Mouse (Mus musculus) small intestine, adult 2 months (tissue): ENCODE measurements around the gene Fnbp1. TPM values are rescaled to one million over a fixed set of nuclear protein-coding genes. Genes with fewer than 3 reads are reported as not detected.
A peak's percentile ranks its signal among the peaks of the same experiment; 100 is the strongest.

Experiments
- H3K27ac ChIP-seq: fragments of 200-500 bp; 2 replicates; pipeline ENCODE4 v1.5.1; 2012; ENCODE audit warnings: low read depth, low read length, control low read depth, inconsistent platforms; ENCODE audit not compliant: insufficient read depth
- H3K27me3 ChIP-seq: fragments of 200-500 bp; 2 replicates; pipeline ENCODE4 v1.6.1; 2012; ENCODE audit warnings: mild to moderate bottlenecking, moderate library complexity, low read length, inconsistent platforms; ENCODE audit not compliant: control insufficient read depth, insufficient read depth
- H3K36me3 ChIP-seq: fragments of 200-500 bp; 2 replicates; pipeline ENCODE4 v1.6.1; 2012; ENCODE audit warnings: mild to moderate bottlenecking, low read length, control low read depth, inconsistent platforms; ENCODE audit not compliant: control insufficient read depth, insufficient read depth
- H3K4me1 ChIP-seq: fragments of 200-500 bp; 2 replicates; pipeline ENCODE4 v1.6.1; 2012; ENCODE audit warnings: low read length, inconsistent platforms, mixed read lengths; ENCODE audit not compliant: control insufficient read depth, insufficient read depth, insufficient read length
- H3K4me3 ChIP-seq: fragments of 200-500 bp; 2 replicates; pipeline ENCODE4 v1.5.1; 2012; ENCODE audit warnings: low read depth, mild to moderate bottlenecking, control low read depth, inconsistent platforms, low read length, moderate library complexity
- CTCF ChIP-seq: fragments of 200-500 bp; IDR thresholded peaks from 2 replicates; pipeline ENCODE4 v1.5.1; 2012; ENCODE audit warnings: low read depth, mild to moderate bottlenecking, control low read depth, inconsistent platforms, low read length, moderate library complexity, mixed read lengths; ENCODE audit not compliant: insufficient replicate concordance, insufficient read length; ENCODE audit errors: extremely low read depth
- POLR2A ChIP-seq: fragments of 200-500 bp; IDR thresholded peaks from 2 replicates; pipeline ENCODE4 v1.6.1; 2012; ENCODE audit warnings: low read depth, mild to moderate bottlenecking, control low read depth, inconsistent platforms, low read length, moderate library complexity
- WGBS: fragments of 180-500 bp; shearing (Covaris S2); methylation state at CpG from one replicate; pipeline ENCODE4 v1.1.7; 2018; 5-methylcytosine and 5-hydroxymethylcytosine counted together
- polyA plus RNA-seq: library from polyadenylated mRNA; depleted of rRNA; stranded (reverse); fragments of >200 nt; gene quantifications from 2 replicates; pipeline ENCODE4 v1.2.3, GENCODE M21; 2012

Gene Fnbp1
- polyA plus RNA-seq, 1 experiment, result 28.6 TPM

DNA sequence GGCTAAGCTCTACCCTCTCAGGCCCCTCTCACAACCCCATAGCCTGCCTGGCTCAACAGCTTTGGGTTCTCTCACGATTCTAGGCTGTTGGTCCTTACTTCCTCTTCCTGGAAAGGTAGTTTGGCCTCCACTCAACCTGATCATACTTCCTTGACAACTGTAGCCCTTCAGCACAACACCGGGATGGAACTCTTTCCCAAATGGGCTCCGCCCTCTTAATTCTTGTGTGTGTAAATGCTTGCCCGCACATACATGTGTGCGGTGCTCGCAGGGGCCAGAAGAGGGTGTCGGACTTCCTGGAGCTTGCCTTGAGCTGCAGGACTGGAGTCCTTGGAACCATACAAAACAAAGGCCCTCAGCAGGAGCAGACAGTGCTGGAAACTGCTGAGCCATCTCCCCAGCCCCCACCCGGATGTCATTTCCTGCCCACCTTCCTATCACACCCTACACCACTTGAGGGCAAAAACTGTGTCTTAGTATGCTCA is 11.0 kb downstream of the Fnbp1 start:
- no peaks in the 10 kb centered on the region for H3K36me3 ChIP-seq
- H3K27ac ChIP-seq, result no peak overlapping the region
- H3K4me3 ChIP-seq, result no peak overlapping the region
- no peak for TF ChIP-seq POLR2A
- TF ChIP-seq CTCF, result no peak
- peaks cover 21% of the 10 kb centered on the region for H3K4me1 ChIP-seq
- H3K27me3 ChIP-seq, result no peaks in the 10 kb centered on the region
- WGBS, result 62% methylated on average over 8 of the region's 8 CpGs

DNA sequence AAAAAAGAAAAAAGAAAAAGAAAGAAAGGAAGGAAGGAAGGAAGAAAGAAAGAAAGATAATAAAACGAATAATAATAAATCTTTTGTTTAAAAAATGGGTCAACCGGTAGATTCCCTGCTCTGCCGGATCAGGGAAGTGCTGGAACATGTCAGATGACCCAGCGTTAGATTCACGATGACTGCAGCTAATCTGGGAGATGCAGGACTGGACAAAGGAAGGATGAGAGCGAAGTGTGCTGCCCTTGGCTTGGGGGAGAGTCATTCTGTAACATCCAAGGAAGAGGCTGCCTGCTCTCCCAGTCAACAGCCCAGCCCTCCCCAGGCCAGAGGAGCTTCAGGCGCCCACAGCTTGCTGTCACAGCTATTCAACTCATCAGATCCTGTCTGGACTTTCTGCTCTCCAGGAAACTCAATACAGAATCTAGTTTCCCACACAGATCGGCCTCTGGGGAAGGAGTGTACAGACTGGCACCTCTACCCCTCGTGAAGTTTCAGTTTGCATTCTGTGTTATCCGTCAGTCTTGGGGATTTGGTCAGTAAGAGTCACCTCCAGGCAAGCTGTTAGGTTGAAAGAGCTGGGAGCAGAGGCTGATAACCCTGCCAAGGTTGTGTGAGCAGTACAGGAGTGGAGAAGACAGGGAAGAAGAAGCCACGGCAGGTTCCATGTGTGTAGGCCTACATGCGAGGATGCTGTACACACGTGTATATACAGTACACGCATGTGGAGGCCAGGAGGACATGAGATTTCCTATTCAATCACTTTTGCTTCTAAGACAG is 11.9 kb downstream of the Fnbp1 start:
- WGBS, result 76% methylated on average over 14 of the region's 14 CpGs
- Histone ChIP-seq H3K4me1 (peaks cover 19% of the 10 kb centered on the region), H3K27me3 (no peaks in the 10 kb centered on the region), H3K36me3 (no peaks in the 10 kb centered on the region), H3K4me3 (no peak overlapping the region), H3K27ac (no peak overlapping the region)
- TF ChIP-seq CTCF, result no peak
- TF ChIP-seq POLR2A, result no peak

DNA sequence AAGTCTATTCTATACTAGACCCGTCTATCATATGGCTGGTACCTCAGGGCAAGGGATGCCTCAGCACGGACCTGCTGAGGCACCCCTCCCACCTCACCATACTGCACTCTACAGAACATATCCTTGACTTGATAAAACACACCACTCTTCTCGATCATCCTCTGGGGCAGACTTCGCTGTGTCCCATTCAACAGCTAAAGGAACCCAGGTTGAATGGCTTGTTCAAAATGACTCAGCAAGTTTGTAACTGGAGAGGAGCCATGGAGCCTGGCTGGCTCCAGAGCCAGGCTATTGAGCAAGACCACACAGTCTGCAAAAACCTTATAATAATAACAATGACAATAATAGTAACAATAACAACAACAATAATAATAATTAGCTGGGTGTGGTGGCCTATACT is 13.9 kb downstream of the Fnbp1 start:
- peaks cover 19% of the 10 kb centered on the region for H3K4me1 ChIP-seq
- no peak for TF ChIP-seq CTCF
- TF ChIP-seq POLR2A, result no peak
- H3K27me3 ChIP-seq, result no peaks in the 10 kb centered on the region
- H3K4me3 ChIP-seq, result no peak overlapping the region
- WGBS, result 72% methylated on average over 4 of the region's 4 CpGs
- H3K36me3 ChIP-seq, result no peaks in the 10 kb centered on the region
- H3K27ac ChIP-seq, result no peak overlapping the region

DNA sequence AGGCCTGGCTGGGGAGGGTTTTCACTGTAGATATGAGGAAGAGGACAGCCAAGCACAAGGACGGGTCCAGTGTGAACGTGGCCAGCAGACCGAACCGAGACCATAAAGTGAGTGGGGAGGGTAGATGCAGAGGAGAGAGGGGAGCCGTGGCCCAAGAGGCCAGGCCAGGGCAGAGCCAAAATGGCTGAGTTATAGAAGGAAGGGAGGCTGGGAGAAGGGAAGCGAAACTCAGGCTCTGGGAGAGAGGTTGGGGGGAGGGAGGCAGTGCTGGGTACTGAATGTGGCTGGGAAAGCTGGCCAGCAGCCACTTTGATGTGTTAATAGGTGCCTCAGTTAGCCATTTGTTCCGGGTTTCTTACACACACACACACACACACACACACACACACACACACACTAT is 14.6 kb downstream of the Fnbp1 start:
- Histone ChIP-seq H3K4me3 (no peak overlapping the region), H3K4me1 (peaks cover 16% of the 10 kb centered on the region), H3K27ac (peak overlapping the region; percentile 14; the same call in 1 of the 2 replicates), H3K27me3 (no peaks in the 10 kb centered on the region), H3K36me3 (no peaks in the 10 kb centered on the region)
- WGBS, result 66% methylated on average over 7 of the region's 7 CpGs
- TF ChIP-seq CTCF (no peak), POLR2A (no peak)

DNA sequence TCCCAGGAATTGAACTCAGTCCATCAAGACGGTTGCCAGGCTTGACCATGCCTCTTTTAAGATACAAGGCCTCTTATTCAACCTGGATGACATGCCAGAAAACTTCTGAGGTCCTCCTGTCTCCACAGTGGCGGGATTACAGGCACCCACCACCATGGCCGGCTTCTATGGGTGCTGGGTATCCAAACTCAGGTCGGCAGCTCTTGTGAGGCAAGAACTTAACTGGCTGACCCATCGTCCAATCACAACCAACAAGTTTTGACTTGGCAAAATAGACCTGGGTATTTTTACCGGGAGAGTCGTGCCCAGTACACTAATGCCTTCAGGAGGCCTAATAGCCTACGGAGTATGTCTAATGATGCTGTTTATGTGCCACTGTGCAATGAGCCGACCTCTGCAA is 15.8 kb downstream of the Fnbp1 start:
- Histone ChIP-seq H3K27ac (no peak overlapping the region), H3K27me3 (no peaks in the 10 kb centered on the region), H3K4me1 (peaks cover 14% of the 10 kb centered on the region), H3K4me3 (no peak overlapping the region), H3K36me3 (no peaks in the 10 kb centered on the region)
- TF ChIP-seq CTCF, result no peak
- TF ChIP-seq POLR2A, result no peak
- WGBS, result 88% methylated on average over 9 of the region's 9 CpGs

DNA sequence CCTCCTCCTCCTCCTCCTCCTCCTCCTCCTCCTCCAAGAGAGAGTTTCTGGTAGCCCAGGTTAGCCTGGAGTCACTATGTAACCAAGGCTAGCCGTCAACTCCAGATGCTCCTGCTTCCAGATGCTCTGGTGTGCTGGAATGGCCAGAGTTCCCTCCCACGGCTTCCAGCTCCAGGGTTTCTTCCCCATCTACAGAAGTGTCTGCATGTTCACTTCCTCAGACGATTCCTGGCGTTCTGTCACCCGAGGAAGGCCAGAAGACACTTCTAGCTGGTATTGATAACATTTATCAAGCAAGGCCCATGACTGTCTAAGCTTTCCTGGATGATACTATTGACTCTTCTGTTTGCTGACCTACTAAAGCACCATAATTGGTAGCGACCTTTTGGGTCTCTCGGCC is 16.7 kb downstream of the Fnbp1 start:
- Histone ChIP-seq H3K4me3 (no peak overlapping the region), H3K27ac (no peak overlapping the region), H3K36me3 (no peaks in the 10 kb centered on the region), H3K27me3 (no peaks in the 10 kb centered on the region), H3K4me1 (peaks cover 9% of the 10 kb centered on the region)
- TF ChIP-seq POLR2A (no peak), CTCF (no peak)
- WGBS, result 60% methylated on average over 7 of the region's 7 CpGs

DNA sequence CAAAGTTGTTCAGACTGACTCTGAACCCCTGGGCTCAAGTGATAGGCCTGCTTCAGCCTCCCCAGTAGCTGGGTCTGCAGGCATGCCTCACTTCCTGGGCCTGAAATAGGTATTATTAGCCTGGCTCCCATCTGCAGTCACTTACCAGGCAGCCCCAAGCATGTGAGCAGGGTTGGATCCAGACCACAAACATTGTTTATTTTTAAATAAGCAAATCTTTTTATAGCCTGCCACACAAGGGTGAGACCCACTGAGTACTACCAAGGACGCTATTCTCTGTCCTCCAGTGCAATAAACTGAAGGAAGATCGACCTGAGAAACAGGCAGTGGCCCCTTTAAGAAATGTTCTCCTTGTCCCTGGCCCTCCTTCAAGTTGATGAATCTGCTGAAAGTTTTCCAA is 17.1 kb downstream of the Fnbp1 start:
- Histone ChIP-seq H3K27me3 (no peaks in the 10 kb centered on the region), H3K36me3 (no peaks in the 10 kb centered on the region), H3K4me3 (no peak overlapping the region), H3K27ac (peak overlapping the region; percentile 47), H3K4me1 (peaks cover 5% of the 10 kb centered on the region)
- 23% methylated on average over 2 of the region's 2 CpGs for WGBS
- no peak for TF ChIP-seq CTCF
